Mouse (Mus musculus) forebrain, embryonic 10.5 days (tissue): ENCODE measurements at regions not wholly inside any gene's neighbourhood (a gene's known extent, or its start where the extent isn't known, plus 50 kb on each side); places are given as distances from the start of the nearest gene placed in this dataset.
A peak's percentile ranks its signal among the peaks of the same experiment; 100 is the strongest.

ENCODE experiments used
- DNase-seq: peaks from one replicate; pipeline ENCODE4 v3.0.0-alpha.2; 2017; ENCODE audit warnings: low spot score; ENCODE audit errors: extremely low spot score
- H3K27ac ChIP-seq: fragments of 300-500 bp; sonication (generic); 2 replicates; pipeline ENCODE4 v1.5.1; 2016; ENCODE audit warnings: mild to moderate bottlenecking
- H3K27me3 ChIP-seq: fragments of 300-500 bp; sonication (generic); 2 replicates; pipeline ENCODE4 v1.6.1; 2016; ENCODE audit warnings: mild to moderate bottlenecking; ENCODE audit not compliant: poor library complexity, severe bottlenecking
- H3K36me3 ChIP-seq: fragments of 300-500 bp; sonication (generic); replicated peaks from 2 replicates; pipeline ENCODE4 v1.6.1; 2016; ENCODE audit warnings: mild to moderate bottlenecking, moderate library complexity
- H3K4me1 ChIP-seq: fragments of 300-500 bp; sonication (generic); 2 replicates; pipeline ENCODE4 v1.6.1; 2016
- H3K4me3 ChIP-seq: fragments of 300-500 bp; sonication (generic); 2 replicates; pipeline ENCODE4 v1.5.1; 2016; ENCODE audit warnings: mild to moderate bottlenecking, moderate library complexity
- H3K9me3 ChIP-seq: fragments of 300-500 bp; sonication (generic); 2 replicates; pipeline ENCODE4 v1.6.1; 2016; ENCODE audit warnings: mild to moderate bottlenecking, moderate library complexity
- WGBS: fragments of 180-500 bp; shearing (Covaris S2); methylation state at CpG from one replicate; pipeline ENCODE4 v1.1.7; 2016; 5-methylcytosine and 5-hydroxymethylcytosine counted together

DNA sequence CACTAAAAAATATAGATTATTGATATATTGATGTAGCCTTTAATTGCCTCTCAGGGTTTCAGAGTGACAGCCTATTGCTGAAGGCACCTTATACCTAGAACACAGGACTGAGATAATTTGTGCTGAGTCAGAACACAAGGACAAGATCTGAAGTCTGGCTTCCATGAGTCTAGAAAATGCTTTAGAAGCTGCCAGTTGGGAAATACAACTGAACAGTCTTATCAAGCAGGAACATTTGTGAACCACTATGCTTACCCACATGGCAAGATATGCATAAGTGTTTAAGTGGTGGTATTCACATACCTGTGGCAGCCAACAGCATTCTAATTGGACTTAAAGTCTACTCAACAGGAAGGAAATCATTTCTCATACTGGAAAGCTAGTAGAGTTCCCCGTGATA is 202.1 kb upstream of the Tpm3-rs7 start:
- no peaks in the 10 kb centered on the region for H3K4me1 ChIP-seq
- no peak overlapping the region for H3K4me3 ChIP-seq
- no peaks in the 10 kb centered on the region for H3K27me3 ChIP-seq
- WGBS: 95% methylated on average over 1 of the region's 1 CpGs
- H3K9me3 ChIP-seq: no peaks in the 10 kb centered on the region
- no peak for DNase-seq
- H3K27ac ChIP-seq: no peak overlapping the region
- H3K36me3 ChIP-seq: no peaks in the 10 kb centered on the region

DNA sequence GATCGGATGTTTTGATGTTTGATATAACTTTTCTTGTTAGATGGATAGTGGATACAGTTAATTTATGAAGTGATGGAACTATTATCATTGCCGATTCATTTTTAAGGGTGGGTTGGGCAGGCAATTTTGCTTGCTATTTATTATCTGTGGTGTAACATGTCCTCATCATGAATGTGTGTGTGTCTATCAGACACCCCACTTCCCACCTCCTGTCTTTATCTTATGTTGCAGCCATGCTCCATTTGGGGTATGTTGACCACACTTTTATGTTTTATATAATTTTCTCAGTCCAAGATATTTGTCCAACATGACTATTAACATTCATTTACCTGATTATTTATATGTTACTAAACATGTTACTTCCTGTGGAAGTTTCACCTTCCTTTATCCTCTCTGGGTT is 175.6 kb upstream of the Tpm3-rs7 start:
- Histone ChIP-seq H3K9me3 (no peaks in the 10 kb centered on the region), H3K27me3 (no peaks in the 10 kb centered on the region), H3K4me3 (no peak overlapping the region), H3K27ac (no peak overlapping the region), H3K4me1 (no peaks in the 10 kb centered on the region), H3K36me3 (no peaks in the 10 kb centered on the region)
- 94% methylated on average over 2 of the region's 2 CpGs for WGBS
- DNase-seq: no peak

DNA sequence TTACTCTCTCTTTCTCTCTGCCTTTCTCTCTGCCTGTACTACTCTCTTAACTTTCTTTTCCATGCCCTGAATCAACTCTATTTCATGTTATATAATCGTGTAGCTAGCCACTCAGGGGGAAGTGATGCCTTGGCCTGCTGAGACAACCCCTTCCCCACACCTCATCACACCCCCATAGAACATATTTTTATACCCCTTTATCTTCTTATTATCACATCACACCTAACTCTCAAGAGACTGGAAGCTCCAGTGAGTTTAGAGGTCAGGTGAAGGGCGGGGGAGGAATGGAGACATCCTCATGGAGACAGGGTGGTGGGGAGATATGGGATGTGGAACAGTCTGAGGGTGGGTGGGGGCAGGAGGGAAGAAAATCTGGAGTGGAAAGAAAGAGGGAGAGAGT is 145.8 kb upstream of the Tpm3-rs7 start:
- no peaks in the 10 kb centered on the region for H3K27me3 ChIP-seq
- 88% methylated on average over 2 of the region's 2 CpGs for WGBS
- DNase-seq: no peak
- no peaks in the 10 kb centered on the region for H3K9me3 ChIP-seq
- H3K27ac ChIP-seq: no peak overlapping the region
- no peak overlapping the region for H3K4me3 ChIP-seq
- H3K36me3 ChIP-seq: no peaks in the 10 kb centered on the region
- H3K4me1 ChIP-seq: peaks cover 2% of the 10 kb centered on the region; the same call in 1 of the 2 replicates

DNA sequence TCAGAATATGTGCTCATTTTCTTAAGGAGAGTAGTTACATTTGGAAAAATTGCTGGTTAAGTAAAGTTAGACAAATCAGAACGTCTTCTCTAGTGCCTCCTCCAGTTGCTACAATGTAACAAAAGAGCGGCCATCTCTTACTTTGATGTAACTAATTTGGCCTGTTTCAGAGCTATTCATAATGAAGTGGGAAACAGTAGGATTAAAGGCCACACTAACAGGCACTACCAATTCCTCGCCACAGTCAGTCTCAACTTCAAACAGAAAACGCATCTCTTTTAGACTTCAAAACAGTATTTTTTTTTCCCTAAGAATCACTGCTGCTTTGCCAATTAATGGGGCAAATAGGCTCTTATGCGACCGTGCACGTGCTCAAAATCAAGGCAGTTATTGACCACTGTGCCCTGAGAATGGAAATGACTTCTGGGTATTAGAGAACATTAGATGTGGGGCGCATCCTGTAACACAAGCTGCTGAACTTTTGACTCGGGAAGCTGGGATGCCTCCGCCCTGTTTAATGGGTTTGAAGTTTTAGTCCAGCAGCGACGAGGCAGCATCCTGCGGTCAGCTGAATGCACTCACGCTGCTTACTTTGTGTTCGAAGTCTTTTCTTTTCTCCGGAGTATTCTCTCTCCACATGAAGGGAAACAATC is 131.9 kb upstream of the Tpm3-rs7 start:
- peak overlapping the region; percentile 27 for H3K4me3 ChIP-seq
- 21% methylated on average over 16 of the region's 16 CpGs for WGBS
- DNase-seq: peak; percentile 26
- no peaks in the 10 kb centered on the region for H3K9me3 ChIP-seq
- peaks cover 14% of the 10 kb centered on the region for H3K4me1 ChIP-seq
- H3K27ac ChIP-seq: no peak overlapping the region
- H3K36me3 ChIP-seq: no peaks in the 10 kb centered on the region
- peaks cover 28% of the 10 kb centered on the region for H3K27me3 ChIP-seq

DNA sequence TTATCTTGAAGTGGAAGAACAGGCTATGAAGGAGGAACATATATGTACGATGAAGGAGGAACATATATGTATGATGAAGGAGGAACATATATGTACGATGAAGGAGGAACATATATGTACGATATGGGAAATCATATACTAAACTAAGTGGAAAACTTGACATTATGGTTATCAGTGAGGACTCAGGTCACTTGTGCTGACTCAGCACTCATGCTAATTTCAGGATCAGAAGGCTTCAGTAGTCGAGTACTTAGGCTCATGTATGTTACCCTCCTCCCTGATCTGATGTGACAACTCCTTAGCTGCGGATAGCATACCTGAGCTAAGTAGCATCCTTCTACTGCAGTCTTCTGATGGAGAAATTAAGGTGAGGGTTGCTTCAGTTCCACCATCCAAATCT is 102.4 kb upstream of the Tpm3-rs7 start:
- no peaks in the 10 kb centered on the region for H3K9me3 ChIP-seq
- no peak overlapping the region for H3K27ac ChIP-seq
- no peak overlapping the region for H3K4me3 ChIP-seq
- H3K36me3 ChIP-seq: no peaks in the 10 kb centered on the region
- no peaks in the 10 kb centered on the region for H3K4me1 ChIP-seq
- no peaks in the 10 kb centered on the region for H3K27me3 ChIP-seq
- no peak for DNase-seq
- 93% methylated on average over 5 of the region's 5 CpGs for WGBS
